Mouse (Mus musculus) heart, postnatal 0 days (tissue): ENCODE measurements around the gene Sec61b. TPM values are rescaled to one million over a fixed set of nuclear protein-coding genes. Genes with fewer than 3 reads are reported as not detected.

Experiments
- ATAC-seq: fragments of 200-750 bp; cut with Nextera tagmentation; 2 replicates; pipeline ENCODE4 v1.8.0; 2017; ENCODE audit warnings: low read depth, moderate number of reproducible peaks, moderate library complexity; ENCODE audit not compliant: insufficient read depth
- DNase-seq: peaks from one replicate; pipeline ENCODE4 v3.0.0-alpha.2; 2016; ENCODE audit warnings: low spot score
- H3K27ac ChIP-seq: fragments of 300-500 bp; sonication (generic); 2 replicates; pipeline ENCODE4 v1.5.1; 2014; ENCODE audit warnings: low read depth, mild to moderate bottlenecking
- H3K27me3 ChIP-seq: fragments of 300-500 bp; sonication (generic); 2 replicates; pipeline ENCODE4 v1.6.1; 2014; ENCODE audit warnings: low read length, mixed read lengths; ENCODE audit not compliant: control insufficient read depth, insufficient read depth
- H3K36me3 ChIP-seq: fragments of 300-500 bp; sonication (generic); replicated peaks from 2 replicates; pipeline ENCODE4 v1.6.1; 2014; ENCODE audit warnings: low read length, mixed read lengths; ENCODE audit not compliant: control insufficient read depth, insufficient read depth
- H3K4me1 ChIP-seq: fragments of 300-500 bp; sonication (generic); 2 replicates; pipeline ENCODE4 v1.6.1; 2014; ENCODE audit warnings: antibody characterized with exemption; ENCODE audit not compliant: control insufficient read depth, insufficient read depth
- H3K4me2 ChIP-seq: fragments of 300-500 bp; sonication (generic); 2 replicates; pipeline ENCODE4 v1.6.1; 2014; ENCODE audit warnings: low read depth, mild to moderate bottlenecking, low read length, moderate library complexity
- H3K4me3 ChIP-seq: fragments of 300-500 bp; sonication (generic); 2 replicates; pipeline ENCODE4 v1.5.1; 2014; ENCODE audit warnings: low read depth, low read length
- H3K9ac ChIP-seq: fragments of 300-500 bp; sonication (generic); replicated peaks from 2 replicates; pipeline ENCODE4 v1.6.1; 2014; ENCODE audit warnings: low read depth, low read length, mixed read lengths
- H3K9me3 ChIP-seq: fragments of 300-500 bp; sonication (generic); replicated peaks from 2 replicates; pipeline ENCODE4 v1.6.1; 2016; ENCODE audit warnings: low read length; ENCODE audit not compliant: control insufficient read depth
- CTCF ChIP-seq: IDR thresholded peaks from 2 replicates; pipeline ENCODE4 v1.5.1; 2016; ENCODE audit warnings: antibody characterized with exemption, control low read depth, low read depth
- EP300 ChIP-seq: IDR thresholded peaks from 2 replicates; pipeline ENCODE4 v1.6.1; 2016; ENCODE audit warnings: antibody characterized with exemption, low read depth
- WGBS: fragments of 180-500 bp; shearing (Covaris S2); extraction: QIAGEN DNeasy Blood & Tissue Kit; methylation state at CpG from one replicate; pipeline ENCODE4 v1.1.7; 2014; 5-methylcytosine and 5-hydroxymethylcytosine counted together
- polyA plus RNA-seq: library from polyadenylated mRNA; unstranded; fragments of >200 nt; fragmentation: Nextera tagmentation; extraction: Ambion mirVana; gene quantifications from 2 replicates; pipeline ENCODE4 v1.2.1, GENCODE M21; 2015
- total RNA-seq: library from RNA; depleted of rRNA; stranded (reverse); fragments of >200 nt; gene quantifications from 2 replicates; pipeline ENCODE4 v1.2.3, GENCODE M21; 2014; ENCODE audit warnings: low replicate concordance

Gene Sec61b
- total and polyA plus RNA-seq, 2 experiments from 2014 or later: 102 to 104 TPM

- no peaks in the 10 kb centered on the region for H3K36me3 ChIP-seq
- no peak overlapping the region for H3K4me3 ChIP-seq
- no peak for TF ChIP-seq CTCF
- TF ChIP-seq EP300: no peak
- H3K9ac ChIP-seq: no peak overlapping the region
- H3K4me1 ChIP-seq: peaks cover 6% of the 10 kb centered on the region; the same call in 1 of the 2 replicates
- ATAC-seq (no peak), DNase-seq (no peak)
- H3K27ac ChIP-seq: no peak overlapping the region
- 84% methylated on average over 7 of the region's 7 CpGs for WGBS
- no peaks in the 10 kb centered on the region for H3K27me3 ChIP-seq
- H3K9me3 ChIP-seq: no peaks in the 10 kb centered on the region
- no peak overlapping the region for H3K4me2 ChIP-seq
These were observed 41.7 kb upstream of the Sec61b start for GRCm38 (mm10) chr4:47432766-47433165.

- no peak overlapping the region for H3K27ac ChIP-seq
- no peaks in the 10 kb centered on the region for H3K9me3 ChIP-seq
- no peak overlapping the region for H3K9ac ChIP-seq
- ATAC-seq: no peak
- H3K4me1 ChIP-seq: peaks cover 6% of the 10 kb centered on the region; the same call in 1 of the 2 replicates
- no peaks in the 10 kb centered on the region for H3K36me3 ChIP-seq
- H3K4me2 ChIP-seq: no peak overlapping the region
- no peak for DNase-seq
- TF ChIP-seq EP300: no peak
- TF ChIP-seq CTCF: no peak
- no peak overlapping the region for H3K4me3 ChIP-seq
- no peaks in the 10 kb centered on the region for H3K27me3 ChIP-seq
- 76% methylated on average over 12 of the region's 12 CpGs for WGBS
These were observed 39.3 kb upstream of the Sec61b start for GRCm38 (mm10) chr4:47435131-47435530.

- H3K27me3 ChIP-seq: no peaks in the 10 kb centered on the region
- no peak overlapping the region for H3K27ac ChIP-seq
- DNase-seq (no peak), ATAC-seq (no peak)
- H3K9ac ChIP-seq: no peak overlapping the region
- no peaks in the 10 kb centered on the region for H3K36me3 ChIP-seq
- WGBS: 56% methylated on average over 28 of the region's 28 CpGs
- no peaks in the 10 kb centered on the region for H3K9me3 ChIP-seq
- peaks cover 6% of the 10 kb centered on the region; the same call in 1 of the 2 replicates for H3K4me1 ChIP-seq
- no peak overlapping the region for H3K4me3 ChIP-seq
- no peak overlapping the region for H3K4me2 ChIP-seq
- no peak for TF ChIP-seq CTCF
- TF ChIP-seq EP300: no peak
These were observed 38.7 kb upstream of the Sec61b start for GRCm38 (mm10) chr4:47435566-47436360.

- Histone ChIP-seq H3K4me1 (peaks cover 6% of the 10 kb centered on the region; the same call in 1 of the 2 replicates), H3K4me3 (peak overlapping the region; percentile 55), H3K27ac (peak overlapping the region; percentile 78), H3K36me3 (no peaks in the 10 kb centered on the region), H3K9ac (peak overlapping the region; percentile 69), H3K9me3 (no peaks in the 10 kb centered on the region), H3K27me3 (no peaks in the 10 kb centered on the region), H3K4me2 (peak overlapping the region; percentile 95)
- 1% methylated on average over 33 of the region's 33 CpGs for WGBS
- DNase-seq (peak; percentile 82), ATAC-seq (peak; percentile 90)
- peak; percentile 95 for TF ChIP-seq CTCF
- no peak for TF ChIP-seq EP300
These were observed 36.8 kb upstream of the Sec61b start for GRCm38 (mm10) chr4:47437365-47438340.

- H3K4me3 ChIP-seq: no peak overlapping the region
- ATAC-seq: no peak
- TF ChIP-seq CTCF (no peak), EP300 (no peak)
- no peaks in the 10 kb centered on the region for H3K9me3 ChIP-seq
- DNase-seq: no peak
- H3K27me3 ChIP-seq: no peaks in the 10 kb centered on the region
- WGBS: 77% methylated on average over 6 of the region's 6 CpGs
- no peaks in the 10 kb centered on the region for H3K36me3 ChIP-seq
- H3K4me2 ChIP-seq: no peak overlapping the region
- peaks cover 6% of the 10 kb centered on the region; the same call in 1 of the 2 replicates for H3K4me1 ChIP-seq
- H3K27ac ChIP-seq: no peak overlapping the region
- H3K9ac ChIP-seq: no peak overlapping the region
These were observed 35.5 kb upstream of the Sec61b start for GRCm38 (mm10) chr4:47438956-47439355.
